Mouse (Mus musculus) CH12.LX (cell line): ENCODE results near the gene Fndc9. TPM values are rescaled to one million over a fixed set of nuclear protein-coding genes. Genes with fewer than 3 reads are reported as not detected.

ENCODE experiments used
- DNase-seq: peaks from one replicate; pipeline ENCODE4 v3.0.0-alpha.2; 2013; ENCODE audit errors: extremely low read depth
- H3K27ac ChIP-seq: 2 replicates; pipeline ENCODE4 v1.5.1; 2012; ENCODE audit warnings: low read depth, mild to moderate bottlenecking, control low read depth, moderate library complexity; ENCODE audit not compliant: insufficient read depth
- H3K27me3 ChIP-seq: replicated peaks from 2 replicates; pipeline ENCODE3; 2012; ENCODE audit warnings: inconsistent platforms
- H3K36me3 ChIP-seq, 2 experiments: replicated peaks in 1 of 2; 2 replicates each; pipeline versions ENCODE3 to v1.6.1; 2012; ENCODE audit warnings: inconsistent platforms in 1 of 2, low read length in 1 of 2, mild to moderate bottlenecking in 1 of 2, mixed read lengths in 1 of 2, moderate library complexity in 1 of 2; ENCODE audit not compliant: control insufficient read depth in 1 of 2, insufficient read depth in 1 of 2
- H3K4me1 ChIP-seq, 2 experiments: 2 replicates each; pipeline ENCODE4 v1.6.1; 2012; ENCODE audit warnings: inconsistent platforms in 1 of 2, moderate library complexity in 1 of 2; ENCODE audit not compliant: insufficient read depth in 2 of 2, control insufficient read depth in 1 of 2
- H3K4me2 ChIP-seq: 2 replicates; pipeline ENCODE4 v1.6.1; 2012; ENCODE audit warnings: low read depth, mild to moderate bottlenecking, control low read depth; ENCODE audit not compliant: poor library complexity, insufficient read depth, severe bottlenecking
- H3K4me3 ChIP-seq, 3 experiments: fragments of 150-350 bp in 1 of 3; sonication (generic) in 1 of 3; replicated peaks in 1 of 3; 2 replicates each; pipeline versions ENCODE3 to v1.5.1; 2011 to 2012; ENCODE audit warnings: low read depth in 2 of 3, low read length in 2 of 3, mild to moderate bottlenecking in 2 of 3, moderate library complexity in 2 of 3, control low read depth in 1 of 3, improper control_type of control experiment in 1 of 3, inconsistent platforms in 1 of 3, mixed read lengths in 1 of 3; ENCODE audit not compliant: poor library complexity in 1 of 3
- H3K79me2 ChIP-seq: replicated peaks from 2 replicates; pipeline ENCODE4 v1.6.1; 2012; ENCODE audit warnings: mild to moderate bottlenecking, moderate library complexity; ENCODE audit not compliant: control insufficient read depth, poor library complexity, insufficient read depth, severe bottlenecking; ENCODE audit errors: extremely low read depth
- H3K9ac ChIP-seq: 2 replicates; pipeline ENCODE4 v1.6.1; 2012; ENCODE audit warnings: low read depth, mild to moderate bottlenecking, control low read depth, moderate library complexity; ENCODE audit not compliant: insufficient read depth
- H3K9me3 ChIP-seq: replicated peaks from 2 replicates; pipeline ENCODE3; 2012; ENCODE audit warnings: low read length, inconsistent platforms, mixed read lengths
- BHLHE40 ChIP-seq: IDR thresholded peaks from 2 replicates; pipeline ENCODE4 v1.6.1; 2011; ENCODE audit warnings: mild to moderate bottlenecking, low read depth, low read length, improper control_type of control experiment
- CHD1 ChIP-seq: IDR thresholded peaks from 2 replicates; pipeline ENCODE4 v1.6.1; 2012; ENCODE audit warnings: low read depth, low read length, improper control_type of control experiment, inconsistent platforms
- CHD2 ChIP-seq: IDR thresholded peaks from 2 replicates; pipeline ENCODE4 v1.6.1; 2011; ENCODE audit warnings: low read length, improper control_type of control experiment
- CTCF ChIP-seq, 2 experiments: IDR thresholded peaks in 1 of 2; conservative IDR thresholded peaks in 1 of 2; 2 replicates each; pipeline ENCODE4 v1.5.1; 2011 to 2012; ENCODE audit warnings: low read depth in 2 of 2, low read length in 2 of 2, improper control_type of control experiment in 1 of 2, inconsistent platforms in 1 of 2, mild to moderate bottlenecking in 1 of 2, moderate library complexity in 1 of 2
- E2F4 ChIP-seq: IDR thresholded peaks from 2 replicates; pipeline ENCODE4 v1.6.1; 2011; ENCODE audit warnings: low read depth, low read length, improper control_type of control experiment; ENCODE audit not compliant: insufficient replicate concordance
- ELF1 ChIP-seq: IDR thresholded peaks from 2 replicates; pipeline ENCODE4 v1.6.1; 2014; ENCODE audit warnings: low read depth, mild to moderate bottlenecking, inconsistent platforms, low read length, improper control_type of control experiment
- EP300 ChIP-seq: IDR thresholded peaks from 2 replicates; pipeline ENCODE4 v1.6.1; 2011; ENCODE audit warnings: low read length, improper control_type of control experiment
- ETS1 ChIP-seq: conservative IDR thresholded peaks from 2 replicates; pipeline ENCODE4 v1.6.1; 2012; ENCODE audit warnings: low read depth, mild to moderate bottlenecking, inconsistent platforms, low read length, improper control_type of control experiment, moderate library complexity
- HCFC1 ChIP-seq: IDR thresholded peaks from 2 replicates; pipeline ENCODE4 v1.6.1; 2012; ENCODE audit warnings: low read depth, mild to moderate bottlenecking, inconsistent platforms, low read length, improper control_type of control experiment
- IRF4 ChIP-seq: IDR thresholded peaks from 2 replicates; pipeline ENCODE4 v1.6.1; 2014; ENCODE audit warnings: low read depth, mild to moderate bottlenecking, inconsistent platforms, low read length, improper control_type of control experiment
- KAT2A ChIP-seq: IDR thresholded peaks from 2 replicates; pipeline ENCODE4 v1.6.1; 2012; ENCODE audit warnings: low read length, improper control_type of control experiment, inconsistent platforms; ENCODE audit not compliant: insufficient replicate concordance
- MAFK ChIP-seq: IDR thresholded peaks from 2 replicates; pipeline ENCODE4 v1.6.1; 2011; ENCODE audit warnings: low read length, improper control_type of control experiment; ENCODE audit not compliant: insufficient replicate concordance
- MAX ChIP-seq: IDR thresholded peaks from 2 replicates; pipeline ENCODE4 v1.6.1; 2011; ENCODE audit warnings: low read length, improper control_type of control experiment
- MAZ ChIP-seq: IDR thresholded peaks from 2 replicates; pipeline ENCODE4 v1.6.1; 2012; ENCODE audit warnings: low read depth, mild to moderate bottlenecking, inconsistent platforms, low read length, improper control_type of control experiment, moderate library complexity
- MXI1 ChIP-seq: IDR thresholded peaks from 2 replicates; pipeline ENCODE4 v1.6.1; 2011; ENCODE audit warnings: mild to moderate bottlenecking, low read depth, low read length, improper control_type of control experiment
- MYC ChIP-seq: IDR thresholded peaks from 2 replicates; pipeline ENCODE4 v1.6.1; 2011; ENCODE audit warnings: low read depth, mild to moderate bottlenecking, improper control_type of control experiment, low read length
- NELFE ChIP-seq: IDR thresholded peaks from 2 replicates; pipeline ENCODE4 v1.6.1; 2011; ENCODE audit warnings: low read depth, low read length, improper control_type of control experiment
- NRF1 ChIP-seq: IDR thresholded peaks from 2 replicates; pipeline ENCODE4 v1.6.1; 2014; ENCODE audit warnings: low read depth, mild to moderate bottlenecking, inconsistent platforms, low read length, improper control_type of control experiment, moderate library complexity
- PAX5 ChIP-seq: IDR thresholded peaks from 2 replicates; pipeline ENCODE4 v1.6.1; 2012; ENCODE audit warnings: low read length, inconsistent platforms, mixed read lengths
- POLR2A ChIP-seq: IDR thresholded peaks from 2 replicates; pipeline ENCODE4 v1.6.1; 2011; ENCODE audit warnings: low read depth, mild to moderate bottlenecking, improper control_type of control experiment, low read length
- RAD21 ChIP-seq: IDR thresholded peaks from 2 replicates; pipeline ENCODE4 v1.6.1; 2011; ENCODE audit warnings: low read depth, mild to moderate bottlenecking, low read length, improper control_type of control experiment, moderate library complexity
- RCOR1 ChIP-seq: conservative IDR thresholded peaks from 2 replicates; pipeline ENCODE4 v1.6.1; 2012; ENCODE audit warnings: low read depth, mild to moderate bottlenecking, inconsistent platforms, low read length, improper control_type of control experiment
- SIN3A ChIP-seq: IDR thresholded peaks from 2 replicates; pipeline ENCODE4 v1.6.1; 2012; ENCODE audit warnings: low read length, improper control_type of control experiment, inconsistent platforms
- SMC3 ChIP-seq: IDR thresholded peaks from 2 replicates; pipeline ENCODE4 v1.6.1; 2011; ENCODE audit warnings: low read depth, low read length, improper control_type of control experiment
- TBP ChIP-seq: conservative IDR thresholded peaks from 2 replicates; pipeline ENCODE4 v1.6.1; 2011; ENCODE audit warnings: low read depth, low read length, improper control_type of control experiment
- TCF12 ChIP-seq: IDR thresholded peaks from 2 replicates; pipeline ENCODE4 v1.6.1; 2014; ENCODE audit warnings: low read depth, mild to moderate bottlenecking, inconsistent platforms, low read length, improper control_type of control experiment
- UBTF ChIP-seq: IDR thresholded peaks from 2 replicates; pipeline ENCODE4 v1.6.1; 2012; ENCODE audit warnings: low read depth, mild to moderate bottlenecking, inconsistent platforms, low read length, improper control_type of control experiment, moderate library complexity
- USF1 ChIP-seq: IDR thresholded peaks from 2 replicates; pipeline ENCODE4 v1.6.1; 2014; ENCODE audit warnings: low read depth, mild to moderate bottlenecking, inconsistent platforms, low read length, improper control_type of control experiment
- USF2 ChIP-seq: conservative IDR thresholded peaks from 2 replicates; pipeline ENCODE4 v1.6.1; 2011; ENCODE audit warnings: low read depth, low read length, improper control_type of control experiment
- ZC3H11A ChIP-seq: IDR thresholded peaks from 2 replicates; pipeline ENCODE4 v1.6.1; 2012; ENCODE audit warnings: low read depth, mild to moderate bottlenecking, inconsistent platforms, low read length, improper control_type of control experiment
- ZKSCAN1 ChIP-seq: IDR thresholded peaks from 2 replicates; pipeline ENCODE4 v1.6.1; 2012; ENCODE audit warnings: low read depth, inconsistent platforms, low read length, improper control_type of control experiment, borderline replicate concordance
- ZMIZ1 ChIP-seq: IDR thresholded peaks from 2 replicates; pipeline ENCODE4 v1.6.1; 2012; ENCODE audit warnings: low read depth, mild to moderate bottlenecking, inconsistent platforms, low read length, improper control_type of control experiment
- ZNF384 ChIP-seq: IDR thresholded peaks from 2 replicates; pipeline ENCODE4 v1.6.1; 2012; ENCODE audit warnings: low read depth, low read length, improper control_type of control experiment, inconsistent platforms
- dilution Hi-C: fragments of 300-500 bp; cut with MboI; formaldehyde crosslinking; loops from 2 replicates; pipeline ENCODE4 v1.14.3; 2020; ENCODE audit warnings: low sequenced_read_pairs; ENCODE audit not compliant: extremely low pct_unique_long_range_greater_than_20kb, extremely low pct_ligation_motif_present
- in situ Hi-C: fragments of 300-500 bp; cut with MboI; formaldehyde crosslinking; loops from 3 replicates; pipeline ENCODE4 v1.14.3; 2019; ENCODE audit warnings: low sequenced_read_pairs, low pct_ligation_motif_present, low pct_unique_long_range_greater_than_20kb, mixed read lengths
- polyA plus RNA-seq: library from polyadenylated mRNA; unstranded; fragments of >175 nt; gene quantifications from 2 replicates; pipeline ENCODE4 v1.2.1, GENCODE M21; 2012; ENCODE audit warnings: low read depth; ENCODE audit not compliant: insufficient read length
- total RNA-seq, 2 experiments: library from RNA; depleted of rRNA; stranded (reverse); fragments of 300-350 nt in 1 of 2; fragments of >200 nt in 1 of 2; gene quantifications; 2 replicates each; pipeline ENCODE4 v1.2.3; 2012 to 2014

Fndc9 gene
- total and polyA plus RNA-seq, 3 experiments = 3.9 to 12.1 TPM; not detected in 1

DNA sequence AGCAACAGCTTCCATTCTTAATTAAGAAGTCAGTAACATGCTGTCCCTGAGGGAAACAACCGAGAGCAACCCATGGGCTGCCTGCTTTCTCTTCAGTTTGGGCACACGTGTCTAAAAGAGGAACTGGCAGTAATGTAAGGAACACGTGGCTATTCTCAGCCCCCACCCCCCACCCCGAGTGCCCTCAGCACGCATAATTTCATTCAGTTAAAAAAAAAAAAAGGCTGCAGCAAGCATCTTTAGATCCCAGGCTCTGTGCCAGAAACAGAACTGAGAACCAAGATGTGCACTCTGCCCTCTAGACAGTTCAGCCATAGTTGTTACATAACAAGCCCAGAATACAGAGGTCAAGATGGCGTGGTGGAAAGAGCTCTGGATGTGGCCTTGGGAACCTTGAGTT, 51.5 kb downstream of the Fndc9 start:
- dilution Hi-C loops (no loop called here), in situ Hi-C loops (no loop called here)
- H3K36me3 ChIP-seq = peaks cover 76 to 87% of the 10 kb centered on the region in 2 experiments

DNA sequence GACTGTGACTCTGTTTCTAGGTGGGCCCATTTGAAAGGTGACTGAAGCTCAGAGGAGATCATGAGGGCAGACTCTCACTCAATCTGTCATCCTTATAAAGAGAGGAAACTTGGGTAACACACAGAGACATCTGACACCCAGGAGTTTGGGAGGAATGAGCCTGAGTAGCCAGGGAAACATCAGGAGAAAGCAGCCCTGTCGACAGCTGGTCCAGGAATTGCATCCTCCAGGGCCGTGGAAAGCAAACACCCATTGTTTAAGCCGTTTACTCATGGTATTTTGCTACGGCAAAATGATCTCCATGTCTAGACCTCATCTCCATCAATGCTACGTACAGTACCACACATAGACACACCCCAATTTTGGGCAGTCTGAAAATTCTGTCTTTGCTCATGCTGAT, 52.8 kb downstream of the Fndc9 start:
- no peak overlapping the region for H3K9ac ChIP-seq
- dilution Hi-C loops = no loop called here
- no peaks in the 10 kb centered on the region for H3K27me3 ChIP-seq
- no peak overlapping the region for H3K27ac ChIP-seq
- H3K4me1 ChIP-seq = peaks cover 17 to 87% of the 10 kb centered on the region in 2 experiments
- in situ Hi-C loops = no loop called here
- H3K4me3 ChIP-seq = no peak overlapping the region
- H3K9me3 ChIP-seq = no peaks in the 10 kb centered on the region
- H3K36me3 ChIP-seq = peaks cover 68 to 87% of the 10 kb centered on the region in 2 experiments
- no peak overlapping the region for H3K4me2 ChIP-seq
- peaks cover 31% of the 10 kb centered on the region for H3K79me2 ChIP-seq
- no peak for DNase-seq
- TF ChIP-seq SIN3A (no peak), MAFK (no peak), TBP (no peak), UBTF (no peak), MAX (no peak), RAD21 (no peak), USF2 (no peak), SMC3 (no peak), IRF4 (no peak), ZC3H11A (no peak), E2F4 (no peak), MXI1 (no peak), ZKSCAN1 (no peak), USF1 (no peak), EP300 (no peak), POLR2A (no peak), CHD2 (no peak)

More for the DNA sequence above, 51.5 kb downstream of the Fndc9 start:
- H3K4me3 ChIP-seq = no peak overlapping the region
- H3K9me3 ChIP-seq = no peaks in the 10 kb centered on the region
- TF ChIP-seq SMC3 (peak; percentile 31), HCFC1 (0 out of 2 replicates have a peak, but pooled peaks have one; percentile 30), ELF1 (no peak), NELFE (no peak), KAT2A (no peak), EP300 (peak; percentile 88), ZKSCAN1 (no peak), E2F4 (no peak), CHD1 (no peak), IRF4 (peak; percentile 87), MAZ (0 out of 2 replicates have a peak, but pooled peaks have one; percentile 65), RCOR1 (peak; percentile 80; the same call in 1 of the 2 replicates), MAX (peak; percentile 99), PAX5 (no peak), ZMIZ1 (no peak), UBTF (no peak), SIN3A (peak; percentile 90), ZNF384 (peak; percentile 97), MXI1 (peak; percentile 98), BHLHE40 (peak; percentile 97), USF1 (peak; percentile 71), CHD2 (peak; percentile 84), ETS1 (peak; percentile 89), TBP (no peak), MYC (peak; percentile 100), MAFK (peak; percentile 52; the same call in 1 of the 2 replicates), USF2 (peak; percentile 59), NRF1 (no peak), CTCF (conservative IDR thresholded peaks at IDR 0.05 in 1 of 2, IDR thresholded peaks at IDR 0.05 in 1 of 2; ENCODE audit: low read depth in 2 of 2, low read length in 2 of 2) (no peak), TCF12 (peak; percentile 73; the same call in 1 of the 2 replicates)
- DNase-seq = peak; percentile 91
- H3K4me1 ChIP-seq = peaks cover 17 to 86% of the 10 kb centered on the region in 2 experiments
- H3K27ac ChIP-seq = no peak overlapping the region
- no peak overlapping the region for H3K9ac ChIP-seq
- peaks cover 20% of the 10 kb centered on the region for H3K79me2 ChIP-seq
- no peak overlapping the region; the same call in 1 of the 2 replicates for H3K4me2 ChIP-seq
- no peaks in the 10 kb centered on the region for H3K27me3 ChIP-seq
